Comparison of ENCODE assay signal across 32 mouse cellular contexts in genomic region chr5:134565696-134566095, GRCm38 (mm10). TPM values are rescaled to one million over a fixed set of nuclear protein-coding genes. Genes with fewer than 3 reads are reported as not detected.
"Had no signal": no experiment of that assay in that cellular context is flagged by ENCODE, and none has a peak within 500 bp of the region (broad histone marks: within the 10 kb centered on the region; RNA-seq: fewer than 3 reads in every experiment).

No protein-coding gene starts in this region.

- H3K27me3 ChIP-seq: heart, embryonic 13.5 days; heart, embryonic 15.5 days; hindbrain, embryonic 13.5 days; hindbrain, embryonic 15.5 days; intestine, embryonic 15.5 days; limb, embryonic 13.5 days; limb, embryonic 15.5 days; liver, embryonic 12.5 days had no signal

- H3K4me3 ChIP-seq: heart, adult 2 months; heart, embryonic 13.5 days; heart, embryonic 15.5 days; hindbrain, embryonic 13.5 days; hindbrain, embryonic 15.5 days; intestine, embryonic 15.5 days; limb, embryonic 13.5 days; limb, embryonic 15.5 days; liver, embryonic 12.5 days had no signal

- H3K27ac ChIP-seq: heart, adult 2 months; heart, embryonic 13.5 days; heart, embryonic 15.5 days; hindbrain, embryonic 13.5 days; hindbrain, embryonic 15.5 days; intestine, embryonic 15.5 days; limb, embryonic 13.5 days; limb, embryonic 15.5 days; liver, embryonic 12.5 days; liver, embryonic 14.5 days had no signal

- ATAC-seq: inflammation-experienced regulatory T-cells, adult 6 months; intestine, embryonic 15.5 days; intestine, postnatal 0 days; liver, embryonic 12.5 days had no signal

- DNase-seq: gastrocnemius, postnatal 14 days; gastrocnemius, postnatal 36 days; heart, adult 11 months; heart, adult 2 months; heart, postnatal 14 days; heart, postnatal 36 days; kidney, adult 18-20 months; kidney, adult 8-10 months; kidney, postnatal 10 days; kidney, postnatal 25 days; kidney, postnatal 4 days; layer of hippocampus, adult 9-11 months; layer of hippocampus, postnatal 36 days; left cerebral cortex, postnatal 4 days had no signal

- H3K4me1 ChIP-seq: hindbrain, embryonic 13.5 days; hindbrain, embryonic 15.5 days had no signal

- H3K9ac ChIP-seq: heart, embryonic 13.5 days; heart, embryonic 15.5 days; hindbrain, embryonic 13.5 days; hindbrain, embryonic 15.5 days; intestine, embryonic 15.5 days; limb, embryonic 13.5 days; limb, embryonic 15.5 days; liver, embryonic 12.5 days; liver, embryonic 14.5 days had no signal

- H3K4me2 ChIP-seq: heart, embryonic 11.5 days; heart, embryonic 13.5 days; heart, embryonic 15.5 days; hindbrain, embryonic 13.5 days; hindbrain, embryonic 15.5 days; intestine, embryonic 15.5 days; limb, embryonic 13.5 days; limb, embryonic 15.5 days; liver, embryonic 12.5 days had no signal

- H3K9me3 ChIP-seq: heart, embryonic 13.5 days; heart, embryonic 15.5 days; hindbrain, embryonic 13.5 days; hindbrain, embryonic 15.5 days; intestine, embryonic 15.5 days; limb, embryonic 13.5 days; limb, embryonic 15.5 days; liver, embryonic 12.5 days had no signal

- H3K36me3 ChIP-seq: heart, embryonic 13.5 days; heart, embryonic 15.5 days; hindbrain, embryonic 13.5 days; hindbrain, embryonic 15.5 days; intestine, embryonic 15.5 days; limb, embryonic 13.5 days; limb, embryonic 15.5 days; liver, embryonic 12.5 days had no signal

RNA-seq across cellular contexts. Expression of gene Syna, which starts 5.7 kb away (rescaled TPM):
- total RNA-seq: gastrocnemius, adult 18-20 months; gastrocnemius, adult 8-10 months; gastrocnemius, postnatal 36 days; heart, adult 2 months; heart, postnatal 14 days; heart, postnatal 36 days; hematopoietic stem cell, adult 5-6 weeks; left cerebral cortex, postnatal 4 days; liver, adult 2 months had no signal
- polyA plus RNA-seq: heart, adult 2 months; heart, embryonic 11.5 days; heart, embryonic 13.5 days; heart, postnatal 0 days; hindbrain, embryonic 11.5 days; liver, adult 2 months; liver, embryonic 12.5 days; liver, embryonic 14.5 days had no signal
